Comparison of ENCODE assay signal across 9 mouse cellular contexts in the genomic region with DNA sequence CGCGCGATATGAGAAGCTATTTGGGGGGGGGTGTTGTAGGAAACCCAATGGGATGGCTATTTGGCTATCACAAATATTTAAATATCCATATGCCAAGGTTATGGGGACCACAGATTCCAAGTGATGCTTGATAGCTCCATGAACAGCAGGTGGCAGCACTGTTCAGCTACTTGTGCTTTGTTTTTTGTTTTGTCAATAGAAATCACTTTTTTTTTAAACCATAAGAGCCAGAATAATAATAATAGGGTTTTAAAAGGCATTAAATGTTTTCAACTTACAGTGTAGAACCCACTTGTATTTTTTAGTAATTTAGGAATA.
A peak's percentile ranks its signal among the peaks of the same experiment; 100 is the strongest.
DNase-seq lines count a peak whose midpoint lies in the region; ATAC-seq and TF ChIP-seq lines count a peak whose summit lies in the region.
"Had no signal": no experiment of that assay in that cellular context is flagged by ENCODE, and none has a peak within 500 bp of the region (broad histone marks: within the 10 kb centered on the region; RNA-seq: fewer than 3 reads in every experiment).

No protein-coding gene starts in this region.

- no peaks in the 10 kb centered on the region for H3K79me2 ChIP-seq in liver, adult 2 months (ENCODE audit: control insufficient read depth, insufficient read depth, low read length)

- 71% methylated on average over 3 of the region's 3 CpGs for WGBS in forebrain, embryonic 11.5 days
- WGBS in forebrain, embryonic 15.5 days: 76% methylated on average over 3 of the region's 3 CpGs
- WGBS in liver, adult 2 months: 75% methylated on average over 3 of the region's 3 CpGs
- 58% methylated on average over 3 of the region's 3 CpGs for WGBS in liver, embryonic 12.5 days (ENCODE audit: insufficient replicate concordance)

- no peak for ATAC-seq in forebrain, embryonic 11.5 days (replicated peaks; ENCODE audit: low FRiP score)
- ATAC-seq in forebrain, embryonic 15.5 days (replicated peaks): no peak
- ATAC-seq in liver, embryonic 12.5 days: no peak

- no peak overlapping the region for H3K4me3 ChIP-seq in forebrain, embryonic 11.5 days (ENCODE audit: low read depth, low read length)
- no peak overlapping the region for H3K4me3 ChIP-seq in forebrain, embryonic 15.5 days
- H3K4me3 ChIP-seq in liver, adult 2 months (ENCODE audit: insufficient read depth, low read depth, low read length): no peak overlapping the region
- no peak overlapping the region for H3K4me3 ChIP-seq in liver, embryonic 12.5 days
- H3K4me3 ChIP-seq: neural tube, embryonic 12.5 days had no signal

- no peak overlapping the region for H3K9ac ChIP-seq in forebrain, embryonic 11.5 days (ENCODE audit: low read length)
- no peak overlapping the region for H3K9ac ChIP-seq in forebrain, embryonic 15.5 days (replicated peaks)
- H3K9ac ChIP-seq in liver, adult 2 months (ENCODE audit: low read depth, low read length): no peak overlapping the region
- H3K9ac ChIP-seq in liver, embryonic 12.5 days: no peak overlapping the region
- H3K9ac ChIP-seq: neural tube, embryonic 12.5 days had no signal

- no peaks in the 10 kb centered on the region for H3K9me3 ChIP-seq in forebrain, embryonic 11.5 days (ENCODE audit: control insufficient read depth, low read length)
- no peaks in the 10 kb centered on the region for H3K9me3 ChIP-seq in forebrain, embryonic 15.5 days
- H3K9me3 ChIP-seq in liver, embryonic 12.5 days (replicated peaks): no peaks in the 10 kb centered on the region
- H3K9me3 ChIP-seq: neural tube, embryonic 12.5 days had no signal

- H3K4me2 ChIP-seq in forebrain, embryonic 11.5 days (ENCODE audit: low read depth, low read length, severe bottlenecking): no peak overlapping the region
- H3K4me2 ChIP-seq in forebrain, embryonic 15.5 days (replicated peaks): no peak overlapping the region
- no peak overlapping the region for H3K4me2 ChIP-seq in liver, embryonic 12.5 days
- H3K4me2 ChIP-seq: neural tube, embryonic 12.5 days had no signal

- no peaks in the 10 kb centered on the region for H3K27me3 ChIP-seq in forebrain, embryonic 11.5 days (ENCODE audit: control insufficient read depth, insufficient read depth, low read length)
- H3K27me3 ChIP-seq in forebrain, embryonic 15.5 days: no peaks in the 10 kb centered on the region
- H3K27me3 ChIP-seq in liver, adult 2 months (ENCODE audit: control insufficient read depth, insufficient read depth, low read length): no peaks in the 10 kb centered on the region
- H3K27me3 ChIP-seq in liver, embryonic 12.5 days (replicated peaks): no peaks in the 10 kb centered on the region
- H3K27me3 ChIP-seq: neural tube, embryonic 12.5 days had no signal

- 0 out of 2 replicates have a peak, but pooled peaks have one; percentile 11 for TF ChIP-seq CTCF in liver, adult 2 months (IDR thresholded peaks at IDR 0.05; ENCODE audit: low read depth, low read length)

- H3K27ac ChIP-seq in forebrain, embryonic 11.5 days (ENCODE audit: low read depth, low read length): no peak overlapping the region
- no peak overlapping the region for H3K27ac ChIP-seq in forebrain, embryonic 15.5 days (replicated peaks)
- no peak overlapping the region for H3K27ac ChIP-seq in liver, adult 2 months (replicated peaks; ENCODE audit: insufficient read depth, low read depth, low read length)
- H3K27ac ChIP-seq in liver, embryonic 12.5 days: no peak overlapping the region
- H3K27ac ChIP-seq: neural tube, embryonic 12.5 days had no signal

- TF ChIP-seq POLR2A in liver, adult 2 months (IDR thresholded peaks at IDR 0.05; ENCODE audit: extremely low read depth, insufficient read depth, low read length): no peak

- no peaks in the 10 kb centered on the region for H3K36me3 ChIP-seq in forebrain, embryonic 11.5 days (ENCODE audit: control insufficient read depth, insufficient read depth, low read length)
- no peaks in the 10 kb centered on the region for H3K36me3 ChIP-seq in forebrain, embryonic 15.5 days
- no peaks in the 10 kb centered on the region for H3K36me3 ChIP-seq in liver, adult 2 months (ENCODE audit: control insufficient read depth, insufficient read depth, low read length)
- H3K36me3 ChIP-seq in liver, embryonic 12.5 days: no peaks in the 10 kb centered on the region
- H3K36me3 ChIP-seq: neural tube, embryonic 12.5 days had no signal

- no peaks in the 10 kb centered on the region for H3K4me1 ChIP-seq in forebrain, embryonic 11.5 days (replicated peaks; ENCODE audit: control insufficient read depth, insufficient read depth, low read length)
- peaks cover 4% of the 10 kb centered on the region; the same call in 1 of the 2 replicates for H3K4me1 ChIP-seq in forebrain, embryonic 15.5 days
- no peaks in the 10 kb centered on the region for H3K4me1 ChIP-seq in liver, adult 2 months (ENCODE audit: control insufficient read depth, insufficient read depth, low read length)
- H3K4me1 ChIP-seq in liver, embryonic 12.5 days: no peaks in the 10 kb centered on the region
- H3K4me1 ChIP-seq: neural tube, embryonic 12.5 days had no signal

- DNase-seq in forebrain, embryonic 11.5 days (ENCODE audit: low spot score): peak; percentile 51
- peak; percentile 9 for DNase-seq in liver, adult 2 months (ENCODE audit: extremely low read depth, low read depth, low spot score)
- DNase-seq in cerebellum, adult 11 months: peak; percentile 24
- DNase-seq in kidney, postnatal 25 days: peak; percentile 31 to 67
- peak; percentile 47 for DNase-seq in right cerebral cortex, postnatal 14 days
- DNase-seq in ovary, postnatal 10 days (ENCODE audit: low spot score): no peak
